Mouse (Mus musculus): ENCODE measurements around the gene Nhp2.
"Not testable (repeated sequence)": the region's sequence is repeated elsewhere in the genome, so short reads cannot be mapped to it uniquely, and the experiment has no call there.

Gene Nhp2

DNA sequence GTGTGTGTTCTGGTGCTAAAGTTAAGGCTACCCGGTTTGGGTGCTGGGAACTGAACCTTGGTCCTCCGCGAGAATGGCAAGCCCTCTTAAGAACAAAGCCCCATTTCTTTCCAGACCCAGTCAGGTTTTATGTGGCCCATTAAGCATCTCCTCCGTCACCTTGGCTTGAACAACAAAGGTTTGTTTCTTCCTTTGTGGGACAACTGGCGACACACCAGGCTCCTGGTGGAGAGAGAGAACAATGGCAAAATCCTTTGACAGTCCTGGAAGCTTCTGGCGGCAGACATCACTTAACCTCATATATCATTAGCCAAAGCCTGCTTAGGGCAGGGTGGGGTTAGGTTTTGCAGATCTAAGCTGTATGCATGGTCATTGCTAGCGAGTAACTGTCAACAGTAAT is 43.1 kb downstream of the Nhp2 start:
- no peak for DNase-seq

DNA sequence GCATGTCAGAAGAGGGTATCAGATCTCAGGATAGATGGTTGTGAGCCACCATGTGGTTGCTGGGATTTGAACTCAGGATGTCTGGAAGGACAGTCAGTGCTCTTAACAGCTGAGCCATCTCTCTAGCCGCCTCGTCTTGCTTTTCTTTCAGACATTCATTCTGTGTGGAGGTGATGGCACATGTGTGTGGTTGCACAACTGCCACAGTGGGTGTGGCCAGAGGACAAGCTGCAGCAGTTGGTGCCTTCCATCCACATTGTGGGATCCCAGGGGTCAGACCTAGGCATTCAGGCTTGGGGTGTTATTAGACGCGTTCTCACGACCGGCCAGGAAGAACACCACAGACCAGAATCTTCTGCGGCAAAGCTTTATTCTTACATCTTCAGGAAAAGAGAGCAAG is 45.2 kb downstream of the Nhp2 start:
- not testable (repeated sequence) for DNase-seq

DNA sequence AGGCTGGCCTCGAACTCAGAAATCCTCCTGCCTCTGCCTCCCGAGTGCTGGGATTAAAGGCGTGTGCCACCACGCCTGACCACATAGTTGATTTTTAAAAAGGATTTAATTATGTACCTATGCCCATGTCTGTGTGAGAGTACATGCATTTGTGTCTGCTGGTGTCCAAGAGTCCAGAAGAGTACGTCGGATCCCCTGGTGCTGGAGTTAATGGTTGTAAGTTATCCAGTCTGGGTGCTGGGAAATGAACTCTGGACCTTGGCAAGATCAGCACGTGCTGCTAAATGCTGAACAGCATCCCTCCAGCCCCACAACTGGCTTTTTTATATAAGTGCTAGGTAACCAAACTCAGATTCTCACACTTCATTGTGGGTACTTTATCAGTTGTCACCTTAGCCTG is 51.3 kb downstream of the Nhp2 start:
- no peak for DNase-seq

DNA sequence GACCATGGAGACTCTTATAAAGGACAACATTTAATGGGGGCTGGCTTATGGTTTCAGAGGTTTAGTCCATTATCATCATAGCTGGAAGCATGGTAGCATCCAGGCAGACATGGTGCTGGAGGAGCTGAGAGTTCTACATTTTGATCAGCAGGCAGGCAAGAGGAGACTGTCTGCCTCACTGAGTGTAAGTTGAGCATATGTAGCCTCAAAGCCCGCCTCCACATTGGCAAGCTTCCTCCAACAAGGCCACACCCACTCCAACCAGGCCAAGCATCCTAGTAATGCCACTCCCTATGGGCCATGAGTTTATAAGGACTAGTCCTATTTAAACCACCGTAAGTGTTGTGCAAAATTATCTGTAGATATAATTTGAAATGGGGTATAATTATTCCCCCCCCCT is 51.8 kb downstream of the Nhp2 start:
- DNase-seq = no peak

DNA sequence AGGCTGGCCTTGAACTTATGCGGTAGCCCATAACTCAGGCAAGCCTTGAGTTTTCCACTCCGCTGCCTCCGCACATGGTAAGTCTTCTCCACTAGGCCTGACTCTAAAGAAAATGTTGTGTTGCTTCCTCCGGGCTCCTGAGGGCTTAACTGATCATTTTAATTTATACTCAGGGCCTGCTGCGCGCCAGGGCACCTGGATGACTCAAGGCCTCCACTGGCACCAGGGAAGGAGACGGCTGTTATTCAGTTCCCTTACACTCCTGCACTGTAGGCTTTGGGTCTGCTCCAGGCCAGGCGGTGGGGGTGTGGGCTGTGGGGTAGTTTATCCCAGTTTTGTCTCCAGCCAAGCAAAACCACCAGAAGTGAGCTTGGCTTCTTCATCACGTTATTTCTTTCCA is 53.8 kb downstream of the Nhp2 start:
- DNase-seq = no peak
